Mouse (Mus musculus) G1E (cell line): ENCODE measurements around the gene Ugt1a10. TPM values are rescaled to one million over a fixed set of nuclear protein-coding genes. Genes with fewer than 3 reads are reported as not detected.
"Not testable (repeated sequence)": the region's sequence is repeated elsewhere in the genome, so short reads cannot be mapped to it uniquely, and the experiment has no call there.

Experiments used
- ATAC-seq: 2 replicates; pipeline ENCODE4 v1.8.0; 2016; ENCODE audit warnings: mild to moderate bottlenecking; ENCODE audit not compliant: insufficient number of reproducible peaks, poor library complexity, low FRiP score, severe bottlenecking; ENCODE audit errors: extremely low read depth
- DNase-seq: peaks from one replicate; pipeline ENCODE4 v3.0.0; 2012; ENCODE audit warnings: low spot score
- H3K27me3 ChIP-seq: 2 replicates; pipeline ENCODE4 v1.6.1; 2012; ENCODE audit warnings: mild to moderate bottlenecking, low read length, inconsistent platforms; ENCODE audit not compliant: insufficient read depth
- H3K36me3 ChIP-seq: replicated peaks from 2 replicates; pipeline ENCODE3; 2012; ENCODE audit warnings: mild to moderate bottlenecking, inconsistent platforms
- H3K4me1 ChIP-seq: 2 replicates; pipeline ENCODE4 v1.6.1; 2012; ENCODE audit warnings: low read depth, low read length, inconsistent platforms, mixed read lengths; ENCODE audit not compliant: insufficient read depth
- H3K4me3 ChIP-seq: 2 replicates; pipeline ENCODE4 v1.5.1; 2012; ENCODE audit warnings: low read depth, mild to moderate bottlenecking, inconsistent platforms, low read length, moderate library complexity, mixed read lengths
- H3K9me3 ChIP-seq: replicated peaks from 2 replicates; pipeline ENCODE4 v1.6.1; 2012; ENCODE audit warnings: inconsistent platforms
- CTCF ChIP-seq: IDR thresholded peaks from 2 replicates; pipeline ENCODE4 v1.5.1; 2012; ENCODE audit warnings: low read depth, low read length, inconsistent platforms, mixed read lengths
- GATA1 ChIP-seq: IDR thresholded peaks from 2 replicates; pipeline ENCODE4 v1.6.1; 2012; ENCODE audit warnings: borderline replicate concordance, low read length, inconsistent platforms, mixed read lengths
- GATA2 ChIP-seq: IDR thresholded peaks from 2 replicates; pipeline ENCODE4 v1.6.1; 2012; ENCODE audit warnings: low read depth, low read length, inconsistent platforms, borderline replicate concordance
- POLR2AphosphoS5 ChIP-seq: IDR thresholded peaks from 2 replicates; pipeline ENCODE4 v1.6.1; 2012; ENCODE audit warnings: low read depth, low read length, inconsistent platforms; ENCODE audit not compliant: insufficient replicate concordance
- TAL1 ChIP-seq: conservative IDR thresholded peaks from 2 replicates; pipeline ENCODE4 v1.6.1; 2012; ENCODE audit warnings: low read depth, low read length, inconsistent platforms, mixed read lengths
- polyA plus RNA-seq: library from polyadenylated mRNA; stranded (reverse); fragments of >175 nt; gene quantifications from 2 replicates; pipeline ENCODE4 v1.2.3, GENCODE M21; 2012
- total RNA-seq, 2 experiments: library from RNA; stranded (forward) in 1 of 2; stranded (reverse) in 1 of 2; fragments of 200-1000 nt in 1 of 2; fragments of >200 nt in 1 of 2; fragmentation: Nextera tagmentation in 1 of 2; gene quantifications; 2 replicates each; pipeline ENCODE4 v1.2.3; 2014 to 2017

Ugt1a10 gene
- total and polyA plus RNA-seq, 3 experiments: 0.05 TPM; not detected in 2

- H3K36me3 ChIP-seq: no peaks in the 10 kb centered on the region
- no peak for DNase-seq
- H3K9me3 ChIP-seq: no peaks in the 10 kb centered on the region
- no peak for ATAC-seq
- peaks cover 22% of the 10 kb centered on the region for H3K4me1 ChIP-seq
- no peak for TF ChIP-seq POLR2AphosphoS5
- TF ChIP-seq GATA2: no peak
- no peak for TF ChIP-seq TAL1
- no peak for TF ChIP-seq CTCF
- no peak for TF ChIP-seq GATA1
- H3K4me3 ChIP-seq: no peak overlapping the region
- 0 out of 2 replicates have a peak, but pooled peaks cover 6% of the 10 kb centered on the region for H3K27me3 ChIP-seq
These were observed 78.8 kb downstream of the Ugt1a10 start for GRCm38 (mm10) chr1:88133908-88134456.

GRCm38 (mm10) chr1:88134457-88135011, 79.3 kb downstream of the Ugt1a10 start, which contains the start of gene Ugt1a6a:
Gene Ugt1a6a (plus strand): TSS chr1:88134809.
- DNase-seq, H3K27me3 ChIP-seq, H3K9me3 ChIP-seq, H3K36me3 ChIP-seq, H3K4me3 ChIP-seq: not testable (repeated sequence)
- ATAC-seq: peak; percentile 92
- H3K4me1 ChIP-seq: peaks cover 22% of the 10 kb centered on the region

GRCm38 (mm10) chr1:88135229-88135904, 80.2 kb downstream of the Ugt1a10 start:
- 0 out of 2 replicates have a peak, but pooled peaks have one; percentile 15 for ATAC-seq
- H3K9me3 ChIP-seq: not testable (repeated sequence)

GRCm38 (mm10) chr1:88136646-88137045, 81.5 kb downstream of the Ugt1a10 start:
- ATAC-seq (no peak), DNase-seq (no peak)
- Histone ChIP-seq H3K4me1 (peaks cover 27% of the 10 kb centered on the region), H3K27me3 (0 out of 2 replicates have a peak, but pooled peaks cover 6% of the 10 kb centered on the region), H3K36me3 (no peaks in the 10 kb centered on the region), H3K9me3 (no peaks in the 10 kb centered on the region), H3K4me3 (no peak overlapping the region)
- TF ChIP-seq GATA1 (no peak), TAL1 (no peak), POLR2AphosphoS5 (no peak), CTCF (no peak), GATA2 (no peak)

More at GRCm38 (mm10) chr1:88135229-88135904, 80.2 kb downstream of the Ugt1a10 start:
- H3K4me1 ChIP-seq: peaks cover 22% of the 10 kb centered on the region
- H3K4me3 ChIP-seq, H3K36me3 ChIP-seq, DNase-seq, H3K27me3 ChIP-seq: not testable (repeated sequence)

- peaks cover 25% of the 10 kb centered on the region for H3K4me1 ChIP-seq
- DNase-seq: no peak
- no peak for ATAC-seq
- H3K36me3 ChIP-seq: no peaks in the 10 kb centered on the region
- no peak overlapping the region for H3K4me3 ChIP-seq
- no peaks in the 10 kb centered on the region for H3K9me3 ChIP-seq
- no peak for TF ChIP-seq CTCF
- TF ChIP-seq TAL1: no peak
- H3K27me3 ChIP-seq: 0 out of 2 replicates have a peak, but pooled peaks cover 6% of the 10 kb centered on the region
These were observed 82.1 kb downstream of the Ugt1a10 start for GRCm38 (mm10) chr1:88137264-88137663.

- ATAC-seq (no peak), DNase-seq (no peak)
- no peaks in the 10 kb centered on the region for H3K36me3 ChIP-seq
- TF ChIP-seq GATA2: no peak
- no peak for TF ChIP-seq TAL1
- no peak for TF ChIP-seq GATA1
- TF ChIP-seq CTCF: no peak
- no peak for TF ChIP-seq POLR2AphosphoS5
- H3K4me3 ChIP-seq: no peak overlapping the region
- H3K9me3 ChIP-seq: no peaks in the 10 kb centered on the region
- peaks cover 30% of the 10 kb centered on the region for H3K4me1 ChIP-seq
- H3K27me3 ChIP-seq: 0 out of 2 replicates have a peak, but pooled peaks cover 6% of the 10 kb centered on the region
These were observed 83.0 kb downstream of the Ugt1a10 start for GRCm38 (mm10) chr1:88138145-88138544.

- H3K4me3 ChIP-seq, H3K27me3 ChIP-seq, H3K36me3 ChIP-seq, H3K9me3 ChIP-seq, DNase-seq: not testable (repeated sequence)
- peaks cover 15% of the 10 kb centered on the region for H3K4me1 ChIP-seq
- peak; percentile 87 for ATAC-seq
These were observed 85.3 kb downstream of the Ugt1a10 start for GRCm38 (mm10) chr1:88140492-88140891.
